Mouse (Mus musculus) gonadal fat pad, adult 2 months (tissue): ENCODE measurements around the gene Zdhhc25. TPM values are rescaled to one million over a fixed set of nuclear protein-coding genes. Genes with fewer than 3 reads are reported as not detected.

ENCODE experiments used
- DNase-seq: peaks from one replicate; pipeline ENCODE4 v3.0.0-alpha.2; 2012; ENCODE audit warnings: low read depth
- polyA plus RNA-seq: library from polyadenylated mRNA; depleted of rRNA; stranded (reverse); fragments of >200 nt; gene quantifications from 2 replicates; pipeline ENCODE4 v1.2.3, GENCODE M21; 2012; rRNA removed

Zdhhc25 gene
- polyA plus RNA-seq, result 0.57 and 1.2 TPM in 2 replicates

DNA sequence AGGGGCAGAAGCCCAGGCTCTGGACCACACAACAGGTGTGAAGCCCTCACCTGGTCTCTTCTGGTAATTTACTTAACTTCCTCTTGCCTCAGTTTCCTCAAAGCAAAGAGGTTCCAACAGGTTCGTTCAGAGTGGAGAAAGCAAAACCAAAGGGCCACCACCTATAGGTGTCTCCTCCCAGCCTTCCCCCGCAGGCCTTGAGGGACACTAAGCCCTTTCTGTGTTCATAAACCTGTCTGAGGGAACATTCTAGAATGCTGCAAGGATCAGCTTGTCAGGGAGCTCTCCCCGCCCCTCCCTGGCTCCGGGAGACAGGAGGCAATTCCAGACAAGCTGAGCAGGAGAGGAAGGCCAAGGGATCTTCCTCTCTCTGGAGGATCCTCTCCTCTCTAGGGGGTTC, at the start of gene Zdhhc25:
TSS of gene Zdhhc25 (plus strand) at position 301 of the 400 bp plus-strand sequence.
- no peak for DNase-seq

DNA sequence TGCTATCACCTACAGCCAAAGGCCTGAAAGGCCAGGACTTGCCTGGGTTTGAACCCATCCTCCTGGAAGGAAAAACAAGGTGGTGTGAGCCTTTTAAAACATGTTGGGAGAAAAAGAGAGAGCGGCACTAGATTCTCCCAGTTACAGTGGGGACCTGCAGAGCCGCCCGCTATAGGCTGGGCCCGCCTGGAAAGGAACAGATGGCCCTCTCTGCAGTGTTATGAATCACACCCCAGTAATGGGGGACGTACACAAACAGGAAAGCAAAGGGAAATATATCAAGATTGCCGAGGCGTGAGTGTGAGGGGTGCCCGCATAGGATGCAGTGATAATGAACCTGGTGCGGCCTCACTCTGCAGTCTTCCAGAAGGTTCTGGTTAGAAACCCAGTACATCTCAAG, 47.2 kb upstream of the Zdhhc25 start:
- DNase-seq, result no peak

DNA sequence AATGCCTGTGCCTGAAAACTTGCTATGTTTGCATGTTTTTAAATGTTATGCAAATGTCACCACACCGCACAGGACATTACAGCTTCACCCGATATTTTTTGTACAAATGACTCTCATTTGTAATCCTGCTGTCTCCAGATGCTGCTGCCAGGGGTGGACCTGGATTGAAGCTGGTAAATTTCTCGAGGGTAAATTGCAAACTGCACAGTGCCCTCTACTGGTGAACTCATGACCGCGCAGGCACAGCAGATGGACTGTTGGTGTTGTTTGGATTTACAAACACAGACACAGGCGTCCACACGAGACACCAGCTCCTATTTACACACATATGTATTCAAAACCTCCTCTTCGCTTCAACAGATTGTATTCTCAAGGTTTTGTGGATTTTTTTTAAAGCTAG, 44.6 kb upstream of the Zdhhc25 start:
- no peak for DNase-seq

DNA sequence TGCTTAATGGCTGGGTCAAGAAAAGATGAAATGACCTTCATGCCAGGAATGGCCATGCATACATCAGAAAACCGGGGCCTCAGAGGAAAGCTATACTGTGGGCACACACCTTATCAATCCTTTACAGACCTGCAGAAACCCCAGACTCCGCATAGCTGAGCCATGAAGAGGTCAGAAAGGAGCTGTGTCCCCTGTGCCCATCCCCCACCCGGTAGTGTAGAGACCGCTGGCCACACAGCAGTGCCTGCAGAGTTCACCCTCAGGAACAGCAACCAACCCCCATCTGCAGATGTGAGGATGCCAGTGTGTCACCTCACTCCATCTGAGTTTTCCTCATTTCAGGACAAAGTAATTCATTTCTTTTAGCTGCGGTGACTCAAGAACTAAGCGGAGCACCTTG, 39.5 kb upstream of the Zdhhc25 start:
- DNase-seq, result no peak

DNA sequence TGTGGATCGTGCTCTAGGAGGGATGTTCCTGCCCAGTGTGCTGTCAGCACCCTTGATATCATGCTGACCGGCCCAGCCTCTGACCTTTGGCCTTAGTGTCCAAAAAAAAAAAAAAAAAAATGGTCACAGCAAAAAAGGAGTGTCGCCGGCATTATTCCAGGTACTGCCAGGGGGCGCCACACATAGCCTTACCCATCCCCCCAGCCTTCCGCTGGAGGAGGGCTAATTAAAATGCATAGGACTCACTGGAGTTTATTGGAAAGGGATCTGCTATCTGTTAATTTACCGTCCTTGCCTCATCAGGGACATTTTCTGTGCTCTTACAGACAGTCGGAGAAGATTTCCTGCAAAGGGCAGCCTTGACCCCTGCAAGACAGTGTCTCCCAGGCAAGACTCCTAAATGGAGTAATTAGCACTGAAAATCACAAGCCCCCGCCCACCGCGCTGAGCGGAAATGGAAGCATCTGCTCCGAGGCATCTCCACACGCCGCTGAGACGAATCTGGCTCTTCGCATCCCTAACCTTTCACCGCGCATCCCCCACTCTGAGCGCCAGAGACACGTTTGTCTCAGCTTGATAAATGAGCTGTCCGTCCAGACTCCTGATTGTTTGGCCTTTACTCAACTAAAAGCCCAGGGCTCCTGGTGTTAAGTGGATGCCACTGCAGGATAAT, 38.9 kb upstream of the Zdhhc25 start:
- no peak for DNase-seq

DNA sequence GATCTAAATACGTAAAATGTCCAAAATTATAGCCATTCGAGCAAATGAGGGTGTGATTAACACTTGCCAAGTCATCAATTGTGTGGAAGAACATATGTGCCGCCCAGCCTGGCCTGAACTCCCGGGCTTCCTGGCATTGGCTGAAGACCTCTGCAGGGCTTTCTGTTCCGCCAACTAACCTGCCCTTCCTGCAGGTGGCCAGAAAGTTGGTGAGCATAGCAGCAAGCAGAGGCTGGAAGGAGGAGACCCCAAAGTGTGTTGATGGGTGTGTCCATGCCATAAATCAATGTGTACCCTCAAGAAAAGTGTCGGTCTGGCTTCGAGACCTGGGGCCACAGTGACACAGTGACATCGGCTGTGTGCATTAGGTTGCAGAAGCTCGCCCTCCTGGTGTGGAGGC, 34.8 kb upstream of the Zdhhc25 start:
- DNase-seq, result no peak

DNA sequence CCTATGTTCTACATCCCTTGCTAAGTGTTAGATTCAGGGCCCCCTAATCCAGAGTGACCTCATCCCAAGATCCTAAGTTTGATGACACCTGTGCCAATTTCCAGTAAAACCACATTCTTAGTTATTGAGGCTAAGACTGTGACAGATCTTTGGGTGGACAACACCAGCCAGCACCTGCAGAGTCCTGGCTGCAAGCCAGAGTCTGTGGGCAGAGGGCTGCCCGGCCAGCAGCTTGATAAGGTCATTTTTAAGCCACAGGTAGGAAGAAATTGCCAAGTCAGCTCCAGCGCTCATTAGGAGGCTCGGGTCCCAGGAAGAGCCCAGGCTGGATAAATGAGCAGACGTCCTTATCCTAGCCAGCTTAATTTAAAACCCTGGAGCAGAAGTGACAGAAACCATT, 34.3 kb upstream of the Zdhhc25 start:
- DNase-seq, result no peak

DNA sequence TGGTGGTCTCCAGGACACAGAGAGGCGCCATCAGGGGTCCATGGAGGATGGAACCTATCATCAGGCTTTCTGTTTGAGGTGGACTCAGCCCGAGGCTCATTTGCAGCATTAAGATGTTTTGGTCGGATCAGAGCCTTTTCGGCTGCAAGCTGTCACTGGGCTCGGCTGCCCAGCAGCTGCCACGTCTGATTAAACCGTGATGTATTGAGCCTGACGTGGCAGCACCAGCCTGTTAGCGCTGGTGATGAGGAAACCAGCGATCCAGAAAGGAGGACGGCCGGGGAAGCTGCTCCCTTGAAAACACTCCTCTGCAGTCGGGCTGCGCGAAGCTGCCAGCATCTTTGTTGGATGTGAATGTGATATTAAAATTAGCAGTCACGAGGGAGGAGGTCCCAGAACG, 29.4 kb upstream of the Zdhhc25 start:
- DNase-seq, result no peak

DNA sequence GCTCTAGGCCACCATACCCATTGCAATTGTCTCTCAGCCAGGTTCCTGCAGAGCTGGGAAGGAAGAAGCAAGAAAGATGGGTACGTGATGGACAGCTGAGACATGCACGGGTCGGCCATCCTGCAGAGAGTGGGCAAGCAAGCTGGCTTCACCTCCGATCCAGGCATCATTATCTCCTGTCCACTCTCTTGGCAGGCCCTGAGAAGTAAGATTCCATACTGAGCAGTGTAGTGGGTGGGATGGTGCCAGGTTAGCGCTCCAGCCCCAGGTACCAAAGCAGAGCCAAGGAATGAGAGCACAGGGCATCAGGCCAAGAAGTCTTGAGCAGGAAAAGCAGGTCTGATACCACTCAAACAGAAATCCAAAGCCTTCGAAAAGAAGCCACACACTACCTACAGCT, 20.6 kb upstream of the Zdhhc25 start:
- no peak for DNase-seq

DNA sequence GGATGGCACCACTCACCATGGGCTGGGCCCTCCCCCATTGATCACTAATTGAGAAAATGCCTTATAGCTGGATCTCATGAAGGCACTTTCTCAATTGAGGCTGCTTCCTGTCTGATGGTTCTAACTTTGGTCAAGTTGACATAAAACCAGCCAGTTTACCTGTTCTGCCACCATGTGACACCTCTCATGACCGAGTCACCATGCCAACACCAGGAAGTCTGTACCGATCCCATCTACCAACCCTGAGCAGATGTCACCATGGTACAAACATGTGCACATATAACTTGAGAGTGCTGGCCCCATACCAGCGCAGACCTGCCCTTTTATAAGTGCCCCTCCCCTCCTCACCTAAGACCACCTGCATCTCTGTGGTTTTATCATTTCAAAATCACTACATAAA, 2.4 kb downstream of the Zdhhc25 start:
- no peak for DNase-seq

DNA sequence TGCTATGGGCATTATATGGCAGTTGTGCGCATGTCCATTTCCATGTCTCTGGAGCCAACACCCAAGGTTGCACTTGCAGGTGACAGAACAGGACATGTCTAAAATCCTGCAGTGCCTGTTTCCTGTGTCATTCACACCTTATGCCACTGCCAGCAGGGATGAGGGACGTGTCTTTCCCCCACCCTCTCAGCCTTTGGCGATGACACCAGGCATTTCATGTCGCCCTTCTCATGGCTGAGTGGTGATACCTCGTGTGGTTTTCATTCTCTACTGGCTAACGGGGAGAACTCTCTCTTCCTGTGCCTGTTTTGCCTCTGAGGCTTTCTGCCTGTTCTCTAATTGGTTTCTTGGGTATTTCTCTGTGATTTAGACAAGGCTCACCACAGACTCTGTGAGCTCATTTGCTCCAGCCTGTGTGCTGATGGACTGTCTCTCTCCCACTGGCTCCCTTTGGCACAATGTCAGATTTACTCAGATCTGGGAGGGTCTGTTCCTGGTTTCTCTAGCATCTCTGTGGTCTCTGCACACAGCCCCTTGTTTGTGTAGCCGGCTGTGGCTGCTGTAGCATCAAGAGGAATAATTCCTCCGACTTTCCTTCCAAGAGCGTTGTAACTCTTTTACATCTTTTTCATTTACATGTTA, 3.1 kb downstream of the Zdhhc25 start:
- DNase-seq, result no peak

DNA sequence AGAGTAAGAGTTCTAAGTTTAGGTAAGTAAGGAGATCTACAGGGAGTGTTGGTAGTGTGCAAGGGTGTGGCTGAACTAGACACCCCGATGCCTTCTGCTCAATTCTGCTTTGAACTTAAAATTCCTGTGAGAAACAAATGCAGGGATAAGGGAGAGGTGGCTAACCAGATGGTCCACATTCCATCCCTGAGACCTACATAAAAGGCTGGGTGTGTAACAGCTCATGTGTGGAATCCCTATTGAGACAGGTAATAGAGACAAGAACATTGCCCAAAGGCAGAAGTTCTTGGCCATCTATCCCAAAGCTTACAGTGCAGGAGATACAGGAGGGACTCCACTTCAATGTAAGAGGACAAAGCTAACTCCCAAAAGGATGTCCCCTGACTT, 3.6 kb downstream of the Zdhhc25 start:
- DNase-seq, result no peak

DNA sequence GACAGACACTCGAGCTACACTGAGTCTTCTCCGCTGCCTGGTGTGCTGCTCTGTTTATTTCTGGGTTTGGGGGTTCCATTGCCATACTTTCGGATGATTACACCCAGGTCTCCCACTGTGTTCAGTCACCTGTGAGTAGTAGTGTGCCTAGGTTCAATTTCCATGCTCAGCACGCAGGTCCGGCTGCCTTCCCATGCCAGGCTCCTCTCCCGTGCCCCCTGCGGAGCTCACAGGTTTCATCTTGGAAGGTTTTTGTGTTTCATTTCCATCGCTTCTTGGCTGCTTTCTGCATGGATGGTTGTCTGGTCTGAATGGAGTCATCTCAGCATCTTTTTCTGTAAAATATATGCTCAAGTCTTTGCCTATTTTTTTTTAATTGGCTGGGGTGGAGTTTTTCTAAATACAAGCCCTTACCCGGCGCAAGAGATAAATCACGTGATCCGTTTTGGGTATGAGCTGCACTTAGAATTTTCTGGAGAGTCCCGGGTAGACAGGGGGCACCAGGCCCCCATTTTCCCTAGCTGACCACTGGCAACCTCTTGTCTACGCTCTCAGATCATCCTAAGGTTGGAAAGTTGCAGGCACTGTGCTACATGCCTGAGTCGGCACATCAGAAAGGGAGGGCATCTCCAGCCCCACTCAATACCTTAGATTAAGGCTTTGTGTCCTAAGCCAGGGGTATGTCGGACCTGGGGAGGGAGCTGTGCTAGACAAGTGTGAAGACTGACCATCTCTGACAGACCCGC, 4.7 kb downstream of the Zdhhc25 start:
- no peak for DNase-seq

DNA sequence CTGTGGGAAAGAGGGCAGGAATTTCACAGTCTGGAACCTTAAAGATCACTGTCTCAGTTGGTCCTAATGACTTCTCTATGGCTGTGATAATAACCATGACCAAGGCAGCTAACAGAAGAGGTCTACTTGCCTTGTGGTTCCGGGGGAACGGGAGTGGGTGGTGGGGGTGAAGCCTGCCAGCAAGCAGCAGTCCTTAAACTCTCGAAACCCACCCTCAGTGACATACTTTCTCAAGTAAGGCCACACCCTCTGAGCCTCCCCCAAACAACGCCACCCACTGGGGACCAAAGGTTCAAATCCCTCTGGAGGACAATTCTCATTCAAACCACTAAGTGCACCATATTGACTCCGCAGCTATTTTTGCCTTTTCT, 5.3 kb downstream of the Zdhhc25 start:
- no peak for DNase-seq

DNA sequence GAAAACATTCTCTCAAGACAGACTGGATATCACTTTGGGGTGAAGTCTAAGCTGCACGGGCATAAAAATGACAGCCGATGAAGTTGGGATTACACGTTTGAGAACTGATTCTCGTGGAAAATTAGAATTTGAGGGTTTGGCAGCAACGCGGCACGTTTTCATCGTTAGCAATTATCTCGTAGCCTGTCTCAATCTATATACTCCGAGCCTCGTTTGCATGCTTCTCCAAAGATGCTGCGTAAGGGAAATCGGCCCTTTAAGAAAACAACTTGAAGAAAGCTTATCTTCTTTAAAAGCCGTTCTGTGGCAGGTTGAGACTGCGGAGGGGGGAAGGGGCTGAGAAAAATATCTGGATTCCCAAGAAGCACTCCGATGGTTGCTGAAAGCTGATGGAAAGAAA, 17.0 kb downstream of the Zdhhc25 start:
- no peak for DNase-seq

DNA sequence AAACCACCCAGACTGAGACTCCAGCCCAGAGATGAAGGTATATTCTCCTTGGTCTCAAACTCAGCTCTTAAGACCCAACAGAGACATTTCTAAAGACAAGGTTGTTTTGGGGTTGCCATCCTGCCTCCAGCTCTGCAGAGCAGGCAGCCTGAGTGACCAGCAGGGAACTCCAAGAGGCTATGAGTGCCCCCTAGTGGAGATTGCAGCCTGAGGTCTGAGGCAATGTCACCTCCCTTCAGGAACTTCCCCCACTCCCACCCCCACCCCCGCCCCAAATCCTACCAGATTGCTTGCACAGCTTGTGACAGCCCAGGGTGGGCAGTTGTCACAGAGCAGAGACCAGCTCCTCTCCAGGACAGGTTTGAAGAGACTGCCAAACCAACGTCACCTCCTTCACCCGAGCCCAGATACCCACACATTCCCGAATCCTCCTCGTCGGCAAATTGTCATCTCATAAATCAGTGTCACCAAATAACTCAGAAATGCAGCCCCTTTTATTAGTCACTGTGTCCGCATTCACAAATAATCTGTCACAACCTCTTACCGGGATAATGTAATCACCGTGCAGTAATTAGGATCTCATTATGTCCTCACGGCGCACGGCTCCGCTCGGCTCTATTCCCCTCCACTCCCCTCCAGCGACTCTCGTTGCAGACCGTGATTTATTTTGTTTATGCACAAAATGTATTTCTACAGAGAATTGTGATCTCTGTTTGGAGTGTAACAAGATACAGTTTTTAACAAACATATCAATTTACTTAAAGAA, 18.1 kb downstream of the Zdhhc25 start:
- no peak for DNase-seq

DNA sequence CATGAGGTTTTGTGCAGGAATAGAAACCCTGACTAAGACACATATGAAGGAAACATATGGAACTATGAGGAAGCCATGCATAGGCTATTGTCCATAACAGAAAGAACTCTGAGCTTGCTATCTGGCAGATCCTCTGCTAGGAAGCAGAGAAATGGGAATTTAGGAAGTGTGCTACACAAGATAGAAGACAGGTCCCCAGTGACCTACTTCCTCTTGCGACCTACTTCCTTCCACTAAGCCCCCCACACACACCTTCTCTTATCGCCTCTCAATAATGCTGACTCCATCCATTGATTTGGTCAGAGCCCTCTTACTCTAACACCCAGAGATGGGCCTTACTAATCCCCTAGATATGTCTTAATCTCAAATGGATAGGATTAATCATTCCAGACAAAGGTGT, 19.9 kb downstream of the Zdhhc25 start:
- DNase-seq, result no peak

DNA sequence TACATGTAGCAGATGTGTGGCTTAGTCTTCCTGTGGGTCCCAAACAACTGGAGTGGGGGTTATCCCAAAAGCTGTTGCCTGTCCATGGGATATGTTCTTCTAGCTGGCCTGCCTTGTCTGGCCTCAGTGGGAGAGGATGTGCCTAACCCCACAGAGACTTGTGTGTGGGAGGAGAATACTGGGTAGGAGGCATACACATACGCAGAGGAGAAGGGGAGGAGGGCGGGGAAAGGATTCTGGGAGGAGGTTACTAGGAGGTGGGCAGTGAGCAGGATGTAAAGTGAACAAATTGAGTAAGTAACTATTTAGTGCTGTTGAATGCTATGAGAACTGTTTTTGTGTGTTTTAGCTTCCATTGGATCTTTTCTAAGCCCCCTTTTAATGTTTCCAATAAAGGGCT, 23.8 kb downstream of the Zdhhc25 start:
- no peak for DNase-seq

DNA sequence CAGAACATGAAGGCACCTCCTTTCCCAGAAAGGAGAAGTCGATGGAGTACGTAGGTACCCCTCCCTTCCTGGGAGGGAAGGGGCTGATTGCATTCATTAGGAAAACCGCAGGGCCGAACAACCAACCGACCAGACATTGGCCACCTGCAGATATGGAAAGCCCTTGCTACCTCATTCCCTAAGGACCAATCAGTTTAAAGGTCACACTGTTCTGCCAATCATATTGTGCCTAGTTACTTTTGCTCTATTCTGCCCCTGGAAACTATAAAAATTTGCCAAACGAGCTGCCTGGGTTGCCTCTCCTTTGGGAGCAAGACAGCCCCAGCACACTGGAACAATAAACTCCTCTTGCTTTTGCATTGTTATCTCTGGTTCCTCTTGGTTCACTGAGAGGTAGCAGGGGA, 24.8 kb downstream of the Zdhhc25 start:
- no peak for DNase-seq

DNA sequence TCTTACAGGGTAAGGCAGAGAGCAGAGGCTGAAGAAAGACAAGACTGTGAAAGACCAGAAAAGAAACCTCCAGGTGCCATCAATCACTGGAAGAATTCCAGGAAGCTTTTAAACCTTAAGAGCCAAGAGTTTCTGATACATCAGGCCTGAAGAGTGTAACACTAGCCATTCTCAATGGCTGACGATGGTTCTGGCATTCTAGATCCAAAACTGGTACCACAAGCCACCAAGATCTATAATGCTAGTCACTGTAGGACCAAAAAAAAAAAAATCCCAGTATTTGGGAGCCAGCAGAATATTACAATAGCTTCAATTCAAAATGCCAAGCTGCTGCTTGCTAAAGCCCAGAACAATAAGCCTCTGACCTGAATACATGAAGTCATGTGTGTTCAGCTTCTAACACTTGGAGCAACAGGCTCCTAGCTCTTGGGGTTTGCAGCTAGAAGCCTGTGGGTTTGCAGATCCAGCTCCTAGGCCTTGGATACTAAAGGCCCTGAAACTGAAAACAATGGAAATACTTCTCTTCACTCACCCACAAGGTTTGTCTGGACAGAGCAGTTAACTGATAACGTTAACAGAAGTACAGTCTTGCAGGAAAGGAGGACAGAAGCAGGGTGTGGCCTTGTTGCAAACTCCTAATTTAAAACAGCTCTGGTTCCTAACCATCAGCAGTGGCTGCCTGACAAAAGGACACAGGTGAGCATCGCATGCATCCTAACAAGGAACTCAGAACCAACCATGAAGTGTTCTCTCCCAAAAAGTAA, 25.4 kb downstream of the Zdhhc25 start:
- no peak for DNase-seq

DNA sequence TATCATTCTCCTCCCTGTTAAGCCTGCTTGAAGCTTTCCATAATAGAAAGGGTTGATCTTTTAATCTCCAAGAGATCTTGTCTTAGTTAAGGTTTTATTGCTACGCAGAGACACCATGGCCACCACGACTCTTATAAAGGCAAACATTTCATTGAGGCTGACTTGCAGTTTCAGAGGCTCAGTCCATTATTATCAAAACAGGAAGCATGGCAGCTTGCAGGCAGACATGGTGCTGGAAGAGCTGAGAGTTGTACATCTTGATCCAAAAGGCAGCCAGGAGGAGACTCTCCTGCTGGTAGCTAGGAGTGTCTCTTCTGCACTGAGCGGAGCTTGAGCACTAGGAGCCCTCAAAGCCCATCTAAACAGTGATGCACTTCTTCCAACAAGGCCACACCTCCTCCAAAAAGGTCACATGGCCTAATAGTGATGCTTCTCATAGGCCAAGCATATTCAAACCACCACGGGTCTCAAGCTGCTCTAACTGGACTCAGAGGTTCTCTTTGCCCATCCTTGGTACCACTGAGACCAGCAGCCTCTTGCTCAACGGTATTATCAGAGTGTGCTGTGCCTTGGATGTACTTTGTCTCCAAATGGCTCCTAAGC, 26.9 kb downstream of the Zdhhc25 start:
- DNase-seq, result no peak
